Mouse (Mus musculus): ENCODE results near the gene Mip. TPM values are rescaled to one million over a fixed set of nuclear protein-coding genes. Genes with fewer than 3 reads are reported as not detected.
A peak's percentile ranks its signal among the peaks of the same experiment; 100 is the strongest.
"Not testable (repeated sequence)": the region's sequence is repeated elsewhere in the genome, so short reads cannot be mapped to it uniquely, and the experiment has no call there.

The Mip gene
- not detected in 2 replicates for polyA plus RNA-seq (2015; fragmentation: Nextera tagmentation; extraction: Ambion mirVana)

- no peaks in the 10 kb centered on the region for H3K36me3 ChIP-seq
- H3K4me1 ChIP-seq = peaks cover under 1% of the 10 kb centered on the region; the same call in 1 of the 2 replicates
- H3K9ac ChIP-seq = no peak within 1 kb of the TSS
- ATAC-seq (replicated peaks; ENCODE audit: low FRiP score) = no peak
- H3K27ac ChIP-seq = no peak within 1 kb of the TSS
- no peak within 1 kb of the TSS for H3K4me3 ChIP-seq (replicated peaks)
- 54% methylated on average over 4 of the region's 4 CpGs for WGBS
- no peaks in the 10 kb centered on the region for H3K27me3 ChIP-seq
- no peaks in the 10 kb centered on the region for H3K9me3 ChIP-seq (replicated peaks)
- no peak within 1 kb of the TSS for H3K4me2 ChIP-seq
Measured at GRCm38 (mm10) chr10:128225538-128225937, at the start of gene Mip. Gene Mip (plus strand): TSS chr10:128225838.

- Histone ChIP-seq H3K27ac (peak overlapping the region; percentile 97), H3K4me3 (replicated peaks) (peak overlapping the region; percentile 74), H3K4me2 (peak overlapping the region; percentile 73), H3K9me3 (replicated peaks) (no peaks in the 10 kb centered on the region), H3K27me3 (no peaks in the 10 kb centered on the region), H3K9ac (peak overlapping the region; percentile 76), H3K4me1 (peaks cover 45% of the 10 kb centered on the region), H3K36me3 (no peaks in the 10 kb centered on the region)
- under 1% methylated on average over 17 of the region's 17 CpGs for WGBS
- peak; percentile 77 for ATAC-seq (replicated peaks; ENCODE audit: low FRiP score)
Measured at GRCm38 (mm10) chr10:128175996-128176755, 49.5 kb upstream of the Mip start.

GRCm38 (mm10) chr10:128177316-128177715 lies 48.3 kb upstream of the Mip start:
- Histone ChIP-seq H3K4me1 (peaks cover 45% of the 10 kb centered on the region), H3K27me3 (no peaks in the 10 kb centered on the region), H3K9ac (no peak overlapping the region), H3K27ac (no peak overlapping the region), H3K9me3 (replicated peaks) (no peaks in the 10 kb centered on the region), H3K4me3 (replicated peaks) (no peak overlapping the region), H3K36me3 (no peaks in the 10 kb centered on the region), H3K4me2 (no peak overlapping the region)
- WGBS = 92% methylated on average over 4 of the region's 4 CpGs
- no peak for ATAC-seq (replicated peaks; ENCODE audit: low FRiP score)

- ATAC-seq (replicated peaks; ENCODE audit: low FRiP score) = no peak
- peak within 1 kb of the TSS; percentile 8; the same call in 1 of the 2 replicates for H3K9ac ChIP-seq
- H3K27me3 ChIP-seq = no peaks in the 10 kb centered on the region
Measured at GRCm38 (mm10) chr10:128179989-128180388, 45.6 kb upstream of the Mip start, which contains the start of gene Rbms2. Gene Rbms2 (minus strand): TSS chr10:128180297.

GRCm38 (mm10) chr10:128184296-128184695 lies 41.3 kb upstream of the Mip start:
- no peak overlapping the region for H3K9ac ChIP-seq
- H3K4me3 ChIP-seq (replicated peaks) = no peak overlapping the region
- H3K36me3 ChIP-seq = no peaks in the 10 kb centered on the region
- ATAC-seq (replicated peaks; ENCODE audit: low FRiP score) = no peak
- H3K4me1 ChIP-seq = peaks cover 21% of the 10 kb centered on the region
- no peak overlapping the region for H3K4me2 ChIP-seq
- H3K27ac ChIP-seq = no peak overlapping the region
- no peaks in the 10 kb centered on the region for H3K27me3 ChIP-seq
- WGBS = 85% methylated on average over 2 of the region's 2 CpGs
- no peaks in the 10 kb centered on the region for H3K9me3 ChIP-seq (replicated peaks)

More at GRCm38 (mm10) chr10:128179989-128180388, 45.6 kb upstream of the Mip start, which contains the start of gene Rbms2:
- H3K4me1 ChIP-seq = peaks cover 34% of the 10 kb centered on the region
- H3K4me3 ChIP-seq (replicated peaks) = peak within 1 kb of the TSS; percentile 34
- no peaks in the 10 kb centered on the region for H3K9me3 ChIP-seq (replicated peaks)
- H3K36me3 ChIP-seq = no peaks in the 10 kb centered on the region
- peak within 1 kb of the TSS; percentile 55 for H3K4me2 ChIP-seq
- peak within 1 kb of the TSS; percentile 88 for H3K27ac ChIP-seq
- 3% methylated on average over 6 of the region's 6 CpGs for WGBS

GRCm38 (mm10) chr10:128185277-128185940 lies 40.2 kb upstream of the Mip start:
- Histone ChIP-seq H3K9ac (no peak overlapping the region), H3K27me3 (no peaks in the 10 kb centered on the region), H3K4me3 (replicated peaks) (no peak overlapping the region), H3K4me1 (peaks cover 10% of the 10 kb centered on the region), H3K9me3 (replicated peaks) (no peaks in the 10 kb centered on the region), H3K27ac (no peak overlapping the region), H3K36me3 (no peaks in the 10 kb centered on the region), H3K4me2 (no peak overlapping the region)
- no peak for ATAC-seq (replicated peaks; ENCODE audit: low FRiP score)
- WGBS = 65% methylated on average over 6 of the region's 6 CpGs

- Histone ChIP-seq H3K9me3 (replicated peaks) (no peaks in the 10 kb centered on the region), H3K36me3 (no peaks in the 10 kb centered on the region), H3K4me2 (no peak overlapping the region), H3K4me3 (replicated peaks) (no peak overlapping the region), H3K9ac (no peak overlapping the region), H3K4me1 (peaks cover 8% of the 10 kb centered on the region), H3K27ac (no peak overlapping the region), H3K27me3 (0 out of 2 replicates have a peak, but pooled peaks cover under 1% of the 10 kb centered on the region)
- ATAC-seq (replicated peaks; ENCODE audit: low FRiP score) = peak; percentile 66
- WGBS = 46% methylated on average over 2 of the region's 2 CpGs
Measured at GRCm38 (mm10) chr10:128185959-128186358, 39.7 kb upstream of the Mip start.

- Histone ChIP-seq H3K36me3 (no peaks in the 10 kb centered on the region), H3K9me3 (replicated peaks) (no peaks in the 10 kb centered on the region), H3K27me3 (peaks cover 4% of the 10 kb centered on the region; the same call in 1 of the 2 replicates), H3K9ac (no peak overlapping the region), H3K4me2 (no peak overlapping the region), H3K4me3 (replicated peaks) (no peak overlapping the region), H3K4me1 (peaks cover 8% of the 10 kb centered on the region), H3K27ac (no peak overlapping the region)
- WGBS = 67% methylated on average over 5 of the region's 5 CpGs
- no peak for ATAC-seq (replicated peaks; ENCODE audit: low FRiP score)
Measured at GRCm38 (mm10) chr10:128187181-128187605, 38.4 kb upstream of the Mip start.

GRCm38 (mm10) chr10:128188242-128188877 lies 37.3 kb upstream of the Mip start:
- Histone ChIP-seq H3K9me3 (replicated peaks) (no peaks in the 10 kb centered on the region), H3K27me3 (peaks cover 4% of the 10 kb centered on the region; the same call in 1 of the 2 replicates), H3K4me3 (replicated peaks) (no peak overlapping the region), H3K4me2 (no peak overlapping the region), H3K36me3 (no peaks in the 10 kb centered on the region), H3K4me1 (peaks cover 4% of the 10 kb centered on the region), H3K27ac (peak overlapping the region; percentile 22; the same call in 1 of the 2 replicates), H3K9ac (no peak overlapping the region)
- 41% methylated on average over 2 of the region's 2 CpGs for WGBS
- ATAC-seq (replicated peaks; ENCODE audit: low FRiP score) = no peak

- WGBS = 67% methylated on average over 2 of the region's 2 CpGs
Measured at GRCm38 (mm10) chr10:128191472-128191871, 34.2 kb upstream of the Mip start.

GRCm38 (mm10) chr10:128192030-128192766 lies 33.4 kb upstream of the Mip start:
- H3K4me3 ChIP-seq (replicated peaks); H3K27ac ChIP-seq; H3K9ac ChIP-seq; H3K9me3 ChIP-seq (replicated peaks); H3K4me2 ChIP-seq; H3K36me3 ChIP-seq; ATAC-seq (replicated peaks; ENCODE audit: low FRiP score): not testable (repeated sequence)
- H3K4me1 ChIP-seq = peaks cover 18% of the 10 kb centered on the region
- peaks cover 29% of the 10 kb centered on the region for H3K27me3 ChIP-seq
- WGBS = 90% methylated on average over 3 of the region's 3 CpGs

More at GRCm38 (mm10) chr10:128191472-128191871, 34.2 kb upstream of the Mip start:
- no peak overlapping the region for H3K4me2 ChIP-seq
- no peak overlapping the region for H3K4me3 ChIP-seq (replicated peaks)
- H3K9ac ChIP-seq = no peak overlapping the region
- peaks cover 23% of the 10 kb centered on the region for H3K27me3 ChIP-seq
- H3K27ac ChIP-seq = no peak overlapping the region
- no peaks in the 10 kb centered on the region for H3K36me3 ChIP-seq
- no peaks in the 10 kb centered on the region for H3K9me3 ChIP-seq (replicated peaks)
- no peak for ATAC-seq (replicated peaks; ENCODE audit: low FRiP score)
- H3K4me1 ChIP-seq = peaks cover 18% of the 10 kb centered on the region
